Mouse (Mus musculus): ENCODE measurements around the gene Gm20388. TPM values are rescaled to one million over a fixed set of nuclear protein-coding genes. Genes with fewer than 3 reads are reported as not detected.
"Not testable (repeated sequence)": the region's sequence is repeated elsewhere in the genome, so short reads cannot be mapped to it uniquely, and the experiment has no call there.

Gene Gm20388
- total RNA-seq, 2 experiments from 2014 or later, result 8.8 TPM

DNA sequence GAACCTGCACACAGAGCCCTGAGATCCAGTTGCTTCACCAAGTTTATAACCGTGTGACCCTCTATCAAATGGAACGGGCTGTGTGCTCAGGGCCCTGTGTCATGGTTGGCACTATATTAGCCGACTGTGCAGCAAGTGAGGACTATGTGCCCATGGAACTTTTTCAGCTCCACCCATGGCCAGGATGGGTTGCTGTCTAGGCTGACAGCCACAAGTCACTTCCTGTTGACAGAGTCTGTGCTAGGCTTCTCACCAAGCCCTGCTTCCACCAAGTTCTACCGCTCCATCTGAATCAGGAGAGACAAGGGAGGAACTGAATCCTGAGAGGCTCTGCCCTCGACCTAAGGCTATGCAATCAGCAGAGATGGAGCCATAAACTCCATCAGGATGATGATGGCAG lies 2650.6 kb downstream of the Gm20388 start:
- no peak for DNase-seq (ENCODE audit: extremely low spot score in 1 of 2, low spot score in 1 of 2)

DNA sequence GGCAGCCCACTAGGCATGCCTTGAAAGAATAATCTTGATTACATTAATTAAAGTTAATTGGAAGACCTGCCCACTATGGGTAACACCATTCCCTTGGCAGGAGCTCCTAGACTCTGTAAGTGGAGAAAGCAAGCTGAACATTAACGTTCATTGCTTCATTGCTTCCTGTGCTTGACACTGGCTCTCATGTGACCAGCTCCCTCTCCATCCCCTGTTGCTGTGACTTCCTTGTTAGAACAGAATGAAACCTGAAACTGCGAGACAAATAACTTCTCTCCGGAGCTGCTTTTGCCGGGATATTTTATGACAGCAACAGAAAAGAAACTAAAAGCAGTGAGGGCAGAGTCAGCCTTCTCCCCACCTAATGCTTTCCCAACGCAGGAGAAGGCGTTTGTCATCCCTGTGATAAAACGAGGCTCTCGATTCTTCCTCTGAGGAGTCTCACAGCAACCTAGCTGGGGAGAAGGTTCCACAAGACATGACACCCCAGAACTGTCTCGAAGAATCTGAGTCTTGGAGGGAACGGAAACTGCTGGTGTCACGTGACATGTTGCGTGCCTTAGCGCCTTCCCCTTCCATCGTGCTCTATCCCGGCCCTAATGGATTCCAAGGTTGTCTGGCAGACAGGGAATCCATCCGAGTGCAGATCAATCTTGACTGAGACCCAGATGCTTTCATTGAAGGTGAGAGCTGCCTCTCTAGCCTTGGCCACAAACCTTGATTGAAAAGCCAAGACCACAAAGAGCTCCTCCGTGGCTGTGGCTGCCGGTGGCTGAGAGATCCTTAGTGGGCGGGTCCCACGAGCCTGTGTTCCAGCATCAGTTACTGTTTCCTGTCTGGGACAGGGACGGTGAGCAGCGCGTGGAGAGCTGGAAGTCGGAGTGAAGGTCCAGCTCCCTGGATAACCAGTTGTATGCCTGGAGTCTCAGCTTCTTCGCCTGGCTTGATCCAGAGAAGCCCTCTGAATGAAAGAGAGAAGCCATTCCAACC lies 2654.0 kb downstream of the Gm20388 start:
- no peak for DNase-seq (ENCODE audit: extremely low spot score in 1 of 2, low spot score in 1 of 2)

DNA sequence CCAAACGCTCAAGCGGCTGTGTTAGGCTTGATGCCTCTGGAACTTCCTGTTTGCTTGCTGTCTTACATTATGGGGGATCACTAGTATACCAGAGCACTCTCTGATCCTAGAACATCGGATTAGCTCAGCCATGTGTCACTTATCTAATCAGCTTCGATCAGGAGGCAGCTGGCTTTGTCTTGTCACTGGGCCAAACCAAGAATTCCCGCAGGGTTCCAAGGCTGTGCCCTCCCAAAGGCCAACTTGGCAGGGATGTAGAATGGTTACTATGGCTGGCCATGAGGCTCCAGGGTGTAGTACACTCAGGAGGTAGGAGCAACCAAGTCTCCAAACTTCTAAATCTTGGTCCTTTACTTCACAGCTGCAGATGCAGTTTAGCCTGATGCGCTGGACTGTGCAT lies 2656.1 kb downstream of the Gm20388 start:
- DNase-seq (ENCODE audit: extremely low spot score in 1 of 2, low spot score in 1 of 2), result no peak

DNA sequence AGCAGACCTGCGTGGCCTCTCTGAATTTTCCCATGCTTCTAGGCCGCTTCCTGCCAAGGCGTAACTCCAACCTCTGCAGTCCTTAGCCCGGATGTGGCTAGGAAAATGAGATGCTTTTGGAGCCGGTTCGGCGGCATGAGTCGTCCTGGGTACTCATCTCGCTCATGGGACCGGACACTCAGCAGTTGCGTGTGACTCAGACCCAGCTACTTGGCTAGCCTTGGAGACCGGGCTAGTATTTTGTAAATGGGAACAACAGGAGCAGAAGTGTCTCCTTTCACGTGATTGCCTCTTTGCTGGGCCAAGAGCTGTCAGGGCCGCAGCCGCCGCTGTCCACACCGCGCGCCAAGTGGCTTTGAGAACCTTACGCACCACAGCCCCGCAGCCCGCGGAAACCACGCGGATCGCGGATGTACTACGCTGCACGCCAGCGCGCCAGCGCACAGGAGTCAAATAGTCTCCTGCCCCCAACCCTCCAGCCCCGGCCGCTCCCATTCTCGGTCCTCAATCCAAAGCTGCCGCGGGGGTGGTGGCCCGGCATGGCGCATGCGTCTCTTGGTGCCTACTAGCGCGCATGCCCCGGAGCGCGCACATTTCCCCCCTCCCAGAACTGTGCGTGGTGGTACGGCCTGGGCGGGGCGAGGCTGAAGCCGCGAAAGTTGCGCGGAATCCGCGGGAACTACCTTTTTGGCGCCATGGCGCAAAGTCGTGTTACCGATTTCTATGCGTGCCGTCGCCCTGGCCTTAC lies 2656.9 kb downstream of the Gm20388 start, which contains the start of gene Cdt1:
Cdt1 (plus strand) TSS at position 655 of the 748 bp plus-strand sequence.
- DNase-seq (ENCODE audit: extremely low spot score in 1 of 2, low spot score in 1 of 2), result peak; percentile 86 to 87

DNA sequence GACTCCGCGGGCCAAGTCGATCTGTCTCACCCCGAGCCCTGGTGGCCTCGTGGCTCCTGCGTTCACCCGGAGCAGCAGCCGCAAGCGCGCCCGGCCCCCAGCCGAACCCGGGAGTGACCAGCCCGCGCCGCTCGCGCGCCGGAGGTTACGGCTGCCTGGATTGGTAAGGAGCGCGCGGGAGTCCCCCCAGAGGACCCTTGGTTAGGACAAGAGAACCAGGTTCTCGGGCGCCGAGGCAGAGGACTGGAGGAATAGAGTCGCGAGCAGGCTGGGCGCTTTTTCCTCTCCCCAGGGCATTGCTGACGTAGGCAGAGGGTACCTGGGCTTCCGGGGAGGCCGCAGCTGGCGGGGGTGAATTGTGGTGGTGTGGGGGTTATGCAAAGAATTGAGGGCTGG lies 2657.5 kb downstream of the Gm20388 start:
- DNase-seq (ENCODE audit: extremely low spot score in 1 of 2, low spot score in 1 of 2), result no peak

DNA sequence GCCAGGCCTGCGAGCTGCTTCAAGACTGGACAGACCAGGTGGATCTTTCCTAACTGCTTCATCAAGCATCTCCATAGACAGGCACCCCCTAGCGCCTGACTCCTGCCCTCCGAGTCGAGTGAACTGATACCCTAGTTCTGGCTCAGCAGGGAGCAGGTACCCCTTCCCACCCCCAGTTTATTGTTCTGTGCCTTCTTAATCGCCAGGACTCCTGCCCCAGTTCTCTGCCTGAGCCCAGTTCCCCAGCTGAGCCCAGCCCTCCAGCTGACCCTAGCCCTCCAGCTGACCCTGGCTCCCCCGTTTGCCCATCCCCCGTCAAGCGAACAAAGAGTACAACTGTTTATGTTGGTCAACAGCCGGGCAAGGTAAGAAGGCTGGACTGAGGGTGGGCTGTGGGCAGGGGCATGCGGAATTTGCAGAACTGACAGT lies 2658.3 kb downstream of the Gm20388 start:
- DNase-seq (ENCODE audit: extremely low spot score in 1 of 2, low spot score in 1 of 2), result no peak

DNA sequence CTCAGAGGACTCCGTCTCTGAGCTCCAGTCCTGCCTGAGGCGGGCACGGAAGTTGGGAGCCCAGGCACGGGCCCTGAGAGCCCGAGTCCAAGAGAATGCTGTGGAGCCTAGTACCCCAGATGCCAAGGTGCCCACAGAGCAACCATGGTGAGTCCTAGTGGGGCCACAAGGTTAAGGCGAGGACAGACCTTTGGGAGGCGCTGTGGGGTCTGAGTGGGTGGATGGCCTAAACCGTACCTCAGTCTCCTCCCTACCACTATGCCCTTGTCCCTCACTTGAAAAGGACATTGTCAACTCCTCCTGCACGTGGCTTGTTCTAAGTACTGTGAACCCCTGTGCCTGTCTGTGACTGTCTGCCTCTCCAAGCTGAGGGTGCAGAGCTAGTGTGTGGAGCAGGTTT lies 2658.7 kb downstream of the Gm20388 start:
- DNase-seq (ENCODE audit: extremely low spot score in 1 of 2, low spot score in 1 of 2), result no peak

DNA sequence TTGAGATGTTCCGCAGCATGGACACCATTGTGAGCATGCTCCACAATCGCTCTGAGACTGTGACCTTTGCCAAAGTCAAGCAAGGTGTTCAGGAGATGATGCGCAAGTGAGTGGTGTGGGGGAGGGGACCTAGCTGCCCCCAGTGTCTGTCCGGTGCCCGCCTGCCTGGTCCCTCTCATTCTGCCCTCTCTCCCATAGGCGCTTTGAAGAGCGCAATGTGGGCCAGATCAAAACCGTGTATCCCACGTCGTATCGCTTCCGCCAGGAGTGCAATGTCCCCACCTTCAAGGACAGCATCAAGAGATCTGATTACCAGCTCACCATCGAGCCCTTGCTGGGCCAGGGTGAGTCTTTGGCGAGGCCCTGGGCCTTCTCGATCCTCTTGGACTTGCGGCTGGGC lies 2659.4 kb downstream of the Gm20388 start:
- no peak for DNase-seq (ENCODE audit: extremely low spot score in 1 of 2, low spot score in 1 of 2)

DNA sequence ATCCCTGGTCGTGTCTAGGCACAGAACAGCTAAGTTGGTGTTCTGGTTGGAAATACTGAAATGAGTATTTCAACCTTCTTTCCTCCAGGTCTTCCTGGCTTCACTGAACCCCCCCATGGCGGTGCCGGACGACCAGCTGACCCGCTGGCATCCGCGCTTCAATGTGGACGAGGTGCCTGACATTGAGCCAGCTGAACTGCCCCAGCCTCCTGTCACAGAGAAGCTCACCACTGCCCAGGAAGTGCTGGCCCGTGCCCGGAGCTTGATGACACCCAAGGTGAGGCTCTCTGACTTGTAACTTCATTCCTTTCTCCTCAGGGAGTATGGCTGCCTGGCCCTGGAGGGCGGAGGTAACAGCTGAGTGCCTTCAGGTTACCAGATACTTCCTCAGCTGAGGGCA lies 2660.5 kb downstream of the Gm20388 start:
- DNase-seq (ENCODE audit: extremely low spot score in 1 of 2, low spot score in 1 of 2), result no peak

DNA sequence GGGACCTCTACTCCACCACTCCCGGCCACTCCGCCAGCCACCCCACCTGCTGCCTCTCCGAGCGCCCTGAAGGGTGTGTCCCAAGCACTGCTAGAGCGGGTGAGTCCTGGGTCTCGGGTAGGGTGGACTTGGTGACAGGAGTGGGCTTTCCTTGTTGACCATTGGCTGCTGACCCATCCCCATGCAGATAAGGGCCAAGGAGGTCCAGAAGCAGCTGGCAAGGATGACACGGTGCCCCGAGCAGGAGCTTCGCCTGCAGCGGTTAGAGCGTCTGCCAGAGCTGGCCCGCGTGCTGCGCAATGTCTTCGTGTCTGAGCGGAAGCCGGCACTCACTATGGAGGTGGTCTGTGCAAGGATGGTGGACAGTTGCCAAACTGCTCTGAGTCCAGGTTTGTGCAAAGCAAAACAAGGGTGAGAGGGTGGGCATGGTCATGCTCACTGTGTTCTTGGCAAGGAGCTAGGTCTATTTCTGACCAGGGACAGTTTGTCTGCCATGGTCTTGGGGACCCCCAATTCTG lies 2661.2 kb downstream of the Gm20388 start:
- DNase-seq (ENCODE audit: extremely low spot score in 1 of 2, low spot score in 1 of 2), result no peak

DNA sequence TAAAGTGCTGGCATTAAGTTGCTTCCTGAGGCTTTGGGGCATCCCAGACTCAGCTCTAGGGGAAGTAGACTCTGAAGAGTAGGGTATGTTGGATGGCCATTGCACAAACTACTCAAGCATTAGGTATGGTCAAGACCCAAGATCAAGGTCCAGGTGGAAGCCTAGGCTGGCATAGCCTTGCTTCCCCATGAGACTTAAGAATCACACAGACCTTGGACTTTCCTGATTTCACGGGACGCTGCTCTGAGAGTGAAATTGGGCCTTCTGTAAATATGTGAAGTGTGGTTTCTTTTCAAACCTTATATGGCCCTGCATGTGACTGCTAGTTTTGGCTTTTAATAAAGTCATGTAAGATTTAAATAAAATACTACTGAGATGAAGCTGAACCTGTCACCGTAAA lies 2662.1 kb downstream of the Gm20388 start:
- no peak for DNase-seq (ENCODE audit: extremely low spot score in 1 of 2, low spot score in 1 of 2)

DNA sequence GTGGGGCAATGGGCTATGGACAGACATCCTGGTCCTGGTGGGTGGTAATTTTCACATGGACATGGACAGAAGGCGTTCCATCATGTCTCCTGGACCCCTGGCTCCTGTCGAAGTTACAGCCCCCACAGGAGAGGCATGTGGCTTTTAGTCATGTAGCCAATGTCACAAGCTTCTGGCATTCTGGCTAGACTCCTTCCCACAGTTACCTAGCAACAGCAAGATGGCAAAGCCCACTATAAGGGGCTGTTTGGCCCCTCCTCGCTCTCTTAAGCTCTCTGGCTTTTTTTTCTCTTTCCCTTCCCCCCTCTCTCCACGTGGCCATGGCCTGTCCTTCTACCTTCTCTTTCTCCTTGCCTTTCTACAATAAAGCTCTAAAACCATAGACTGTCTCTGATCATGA lies 2662.5 kb downstream of the Gm20388 start:
- not testable (repeated sequence) for DNase-seq (ENCODE audit: extremely low spot score in 1 of 2, low spot score in 1 of 2)

DNA sequence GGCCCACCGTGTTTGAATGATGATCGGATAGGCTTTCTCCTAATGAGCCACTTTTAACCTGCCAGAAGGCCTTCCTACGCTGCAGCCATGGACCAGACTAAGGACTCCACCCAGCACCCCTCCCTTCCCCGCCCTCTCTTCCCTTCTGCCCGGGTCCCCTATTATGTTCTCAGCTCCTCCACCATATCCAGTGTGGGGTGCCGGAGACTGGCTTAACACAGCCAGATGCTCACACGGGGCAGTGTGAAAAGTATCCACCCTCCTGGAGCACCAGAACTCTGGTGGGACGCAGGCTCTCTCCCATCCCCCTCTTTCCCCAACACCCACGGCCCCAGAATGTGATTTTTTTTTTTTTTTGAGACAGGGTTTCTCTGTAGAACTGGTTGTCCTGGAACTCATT lies 2662.9 kb downstream of the Gm20388 start:
- no peak for DNase-seq (ENCODE audit: extremely low spot score in 1 of 2, low spot score in 1 of 2)

DNA sequence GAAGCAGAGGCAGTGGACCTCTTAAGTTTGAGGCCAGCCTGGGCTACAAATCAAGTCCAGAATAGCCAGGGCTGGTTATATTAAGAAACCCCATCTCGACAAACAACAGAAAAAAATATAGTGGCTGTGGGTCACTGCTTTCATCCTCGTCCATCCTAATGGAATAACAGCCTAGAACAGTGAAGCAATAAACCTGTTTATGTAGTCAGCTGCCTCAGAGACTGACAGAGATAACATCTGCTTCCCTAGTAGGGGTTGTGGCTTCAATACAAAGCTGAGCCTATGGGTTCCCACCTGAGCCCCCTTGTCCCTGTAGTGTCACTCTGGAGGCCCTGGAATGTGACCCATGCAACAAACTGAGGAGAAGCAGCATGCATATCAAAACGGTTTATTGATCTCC lies 2663.6 kb downstream of the Gm20388 start:
- DNase-seq (ENCODE audit: extremely low spot score in 1 of 2, low spot score in 1 of 2), result no peak

DNA sequence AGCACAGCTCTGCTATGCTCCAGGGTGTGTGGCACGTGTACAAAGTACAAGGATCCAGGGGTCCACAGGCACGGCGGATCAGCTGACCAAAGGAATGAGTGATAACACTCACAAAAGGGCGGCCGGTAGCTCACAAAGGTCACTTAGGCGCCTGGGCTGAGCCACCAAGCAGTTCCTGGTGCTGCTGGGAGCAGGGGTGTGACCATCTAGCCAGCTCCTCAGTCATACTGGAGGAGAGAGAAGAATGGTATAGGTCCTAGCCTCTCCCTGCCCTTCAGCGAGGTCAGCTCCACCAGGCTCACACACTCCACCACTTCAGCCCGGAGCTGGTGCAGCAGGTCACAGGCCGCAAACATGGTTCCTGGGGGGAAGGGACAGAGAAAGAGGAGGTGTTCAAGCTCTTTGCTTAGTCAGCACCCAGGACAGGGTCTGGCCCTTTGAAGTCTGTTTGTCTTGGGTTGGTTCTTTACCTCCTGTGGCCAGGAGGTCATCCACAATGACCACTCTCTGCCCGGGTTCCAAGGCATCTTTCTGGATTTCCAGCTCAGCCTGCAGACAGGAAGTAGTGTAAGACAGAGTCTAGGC lies 2664.1 kb downstream of the Gm20388 start:
- DNase-seq (ENCODE audit: extremely low spot score in 1 of 2, low spot score in 1 of 2), result no peak

DNA sequence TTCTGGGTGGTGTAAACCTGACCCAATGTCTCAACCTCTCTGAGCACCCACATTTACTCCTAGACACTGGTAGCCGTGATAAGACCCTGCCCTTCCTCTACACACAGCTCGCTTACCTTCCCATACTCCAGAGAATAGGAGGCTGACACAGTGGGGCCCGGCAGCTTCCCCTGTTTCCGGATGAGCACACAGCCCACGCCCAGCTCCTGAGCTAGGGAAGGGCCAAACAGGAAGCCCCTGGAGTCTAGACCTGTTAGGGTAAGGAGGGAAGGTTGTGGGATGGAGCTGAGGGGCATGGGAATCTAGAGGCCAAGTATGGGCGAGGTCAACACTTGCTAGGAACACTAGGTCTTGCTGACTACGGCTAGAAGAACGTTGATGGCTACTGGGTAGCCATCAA lies 2664.6 kb downstream of the Gm20388 start:
- no peak for DNase-seq (ENCODE audit: extremely low spot score in 1 of 2, low spot score in 1 of 2)

DNA sequence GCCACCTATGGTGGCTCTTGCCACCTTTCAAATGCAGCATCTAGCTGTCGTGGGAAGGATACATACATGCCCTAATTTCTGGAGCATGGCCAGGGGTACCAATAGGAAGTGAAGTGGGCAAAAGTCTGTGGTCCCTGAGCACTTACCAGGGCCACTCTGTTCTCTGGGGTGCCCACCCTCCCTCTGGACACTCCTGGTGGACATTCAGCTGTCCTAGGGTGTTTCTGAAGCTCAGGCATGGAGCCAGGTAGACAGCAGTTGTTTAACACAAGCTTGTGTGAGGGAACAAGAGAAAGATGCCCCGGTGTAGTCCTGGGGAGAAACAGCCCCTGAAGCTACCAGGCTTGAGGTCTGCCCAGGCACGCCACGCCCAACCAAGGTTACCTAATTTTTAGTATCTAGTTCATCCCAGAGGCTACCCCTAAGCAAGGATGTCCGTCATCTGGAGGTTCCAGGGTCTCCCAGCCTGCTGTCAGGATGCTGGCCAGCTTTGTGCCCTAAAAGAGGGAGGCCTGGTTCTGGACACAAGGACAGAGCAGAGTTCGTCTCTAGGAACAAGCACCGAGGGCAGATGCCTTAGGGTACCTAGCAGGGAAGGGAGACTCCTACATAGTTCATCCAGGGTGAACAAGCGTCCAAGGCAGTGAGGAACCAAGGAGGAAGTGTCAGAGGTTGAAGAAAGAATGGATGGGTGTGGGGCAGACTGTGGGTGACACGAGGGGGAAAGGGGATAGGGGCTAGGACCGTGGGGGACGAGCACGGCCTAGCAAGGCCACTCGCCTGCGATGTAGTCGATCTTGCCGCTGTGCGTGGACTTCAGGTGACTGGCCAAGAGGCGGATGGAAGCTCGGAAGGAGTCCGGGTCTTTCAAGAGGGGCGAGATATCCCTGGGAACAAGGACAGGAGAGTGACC lies 2665.3 kb downstream of the Gm20388 start:
- no peak for DNase-seq (ENCODE audit: extremely low spot score in 1 of 2, low spot score in 1 of 2)

DNA sequence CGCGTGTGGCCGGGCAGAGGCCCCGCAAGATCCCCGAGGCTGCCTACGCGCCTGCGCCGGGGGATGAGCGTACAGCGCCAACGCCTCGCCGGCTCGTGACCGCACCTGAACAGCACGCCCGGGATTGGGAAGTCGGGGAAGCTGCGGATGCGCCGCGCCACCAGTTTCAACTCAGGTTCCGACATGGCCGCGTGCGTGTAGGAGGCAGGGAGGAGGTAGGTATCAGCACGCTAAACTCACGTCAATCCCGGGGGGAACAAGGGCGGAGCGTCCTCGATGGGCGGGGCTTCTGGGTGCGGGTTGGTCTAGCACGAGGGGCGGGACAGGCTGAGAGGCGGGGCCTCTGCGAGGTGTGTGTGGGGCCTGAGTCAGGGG lies 2666.0 kb downstream of the Gm20388 start, which contains the start of gene Aprt:
Aprt (minus strand) TSS at position 262 of the 375 bp plus-strand sequence.
- peak; percentile 83 to 86 for DNase-seq (ENCODE audit: extremely low spot score in 1 of 2, low spot score in 1 of 2)

DNA sequence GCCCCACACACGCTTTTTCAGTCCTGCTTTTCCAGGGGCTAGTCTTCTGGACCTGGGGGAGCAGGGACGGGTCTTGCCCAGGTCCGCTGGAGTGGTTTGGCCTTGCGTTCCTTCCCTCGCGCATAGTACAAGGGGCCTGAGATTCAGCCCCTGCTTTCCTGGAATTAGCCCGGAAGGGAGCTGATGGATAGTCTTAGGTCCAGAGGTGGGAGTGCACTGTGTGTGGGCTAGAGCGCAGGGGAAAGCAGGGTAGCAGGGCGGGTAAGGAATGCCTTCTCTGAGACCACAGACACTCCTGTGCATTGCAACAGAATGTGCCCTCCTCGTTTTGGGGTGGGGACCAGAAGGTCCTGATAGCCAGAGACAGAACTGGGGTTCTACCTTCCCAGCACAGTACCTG lies 2666.5 kb downstream of the Gm20388 start:
- no peak for DNase-seq (ENCODE audit: extremely low spot score in 1 of 2, low spot score in 1 of 2)

DNA sequence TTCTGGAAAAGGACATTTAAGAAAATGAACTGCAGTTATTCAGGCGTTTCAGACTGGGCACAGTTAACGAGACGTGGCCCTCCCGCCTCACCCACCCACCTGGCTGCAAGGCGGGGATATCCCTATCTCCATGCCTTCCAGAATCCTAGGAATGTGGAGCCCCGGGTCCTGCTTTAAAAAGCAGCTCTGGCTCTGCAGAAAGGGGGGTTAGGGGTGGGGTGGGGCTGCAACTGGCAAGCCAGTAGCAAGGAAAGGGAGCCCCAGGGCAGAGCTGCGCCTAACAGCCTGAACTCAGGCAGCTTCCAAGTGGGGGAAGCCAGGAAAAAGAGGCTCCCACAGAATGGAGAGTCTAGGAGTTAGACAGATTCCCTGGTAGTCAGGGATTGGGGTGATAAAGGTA lies 2668.6 kb downstream of the Gm20388 start:
- DNase-seq (ENCODE audit: extremely low spot score in 1 of 2, low spot score in 1 of 2), result no peak
